17 mouse cellular contexts compared by ENCODE assay signal in genomic region chr9:10521054-10521453, GRCm38 (mm10).
"Had no signal": no experiment of that assay in that cellular context is flagged by ENCODE, and none has a peak within 500 bp of the region (broad histone marks: within the 10 kb centered on the region; RNA-seq: fewer than 3 reads in every experiment).

No protein-coding gene starts in this region.

- H3K27ac ChIP-seq: lung, embryonic 15.5 days; macrophage; midbrain, embryonic 13.5 days; midbrain, embryonic 15.5 days; neural tube, embryonic 12.5 days had no signal

- H3K4me1 ChIP-seq: lung, embryonic 15.5 days; megakaryocyte, embryonic 14.5 days; midbrain, embryonic 13.5 days; midbrain, embryonic 15.5 days; neural tube, embryonic 12.5 days had no signal

- H3K4me2 ChIP-seq: lung, embryonic 15.5 days; midbrain, embryonic 11.5 days; midbrain, embryonic 13.5 days; midbrain, embryonic 15.5 days; neural tube, embryonic 12.5 days had no signal

- H3K27me3 ChIP-seq: lung, embryonic 15.5 days; megakaryocyte, embryonic 14.5 days; midbrain, embryonic 13.5 days; midbrain, embryonic 15.5 days; neural tube, embryonic 12.5 days had no signal

- DNase-seq: lung, adult 2 months; lung, postnatal 14 days; lung, postnatal 36 days; right cerebral cortex, postnatal 25 days; right cerebral cortex, postnatal 4 days; spleen, adult 18-20 months; thymus, adult 2 months; thymus, postnatal 25 days; thymus, postnatal 4 days had no signal

- H3K9ac ChIP-seq: lung, embryonic 15.5 days; midbrain, embryonic 13.5 days; midbrain, embryonic 15.5 days; neural tube, embryonic 12.5 days had no signal

- H3K4me3 ChIP-seq: lung, embryonic 15.5 days; megakaryocyte, embryonic 14.5 days; midbrain, embryonic 13.5 days; midbrain, embryonic 15.5 days; neural tube, embryonic 12.5 days had no signal

- ATAC-seq: lung, postnatal 0 days; midbrain, embryonic 13.5 days; midbrain, embryonic 15.5 days had no signal

- H3K36me3 ChIP-seq: lung, embryonic 15.5 days; midbrain, embryonic 13.5 days; midbrain, embryonic 15.5 days; neural tube, embryonic 12.5 days had no signal

- H3K9me3 ChIP-seq: lung, embryonic 15.5 days; megakaryocyte, embryonic 14.5 days; midbrain, embryonic 13.5 days; midbrain, embryonic 15.5 days; neural tube, embryonic 12.5 days had no signal
